Mouse (Mus musculus) urinary bladder, postnatal 10 days (tissue): ENCODE data around the gene Wasf3.

Source experiments
- DNase-seq: peaks from one replicate; pipeline ENCODE4 v3.0.0; 2022; ENCODE audit warnings: low spot score

The Wasf3 gene

DNA sequence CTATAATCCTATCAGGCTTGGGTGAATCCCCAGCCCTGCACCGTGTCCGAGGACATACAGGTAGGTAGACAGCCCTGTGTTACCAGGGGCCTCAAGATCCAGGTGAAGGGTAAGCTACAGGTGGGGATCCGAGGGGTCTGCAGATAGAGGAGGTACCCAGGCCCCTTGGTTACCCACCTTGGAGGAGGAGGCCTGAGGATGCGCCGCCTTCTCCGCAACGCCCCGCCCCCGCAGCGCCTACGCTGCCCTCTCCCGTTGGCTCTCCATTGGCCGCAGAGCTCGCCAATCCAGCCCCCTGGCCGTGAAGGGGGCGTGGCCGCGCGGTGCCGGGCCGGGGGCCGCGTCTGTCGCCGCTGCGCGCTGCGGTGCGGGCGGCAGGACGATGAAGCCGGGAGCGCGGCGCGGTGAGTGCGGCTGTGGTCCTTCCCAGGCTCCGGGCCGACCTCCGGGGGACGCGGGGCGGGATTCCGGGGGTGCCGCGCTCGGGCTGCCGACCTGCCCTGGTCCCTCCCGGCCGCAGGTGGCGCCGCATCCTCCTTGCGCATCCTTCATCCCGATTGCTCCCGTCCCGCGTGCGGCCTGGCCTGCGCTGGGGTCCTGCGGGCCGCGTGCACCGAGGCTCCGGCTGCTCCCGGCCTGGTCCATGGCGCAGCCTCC, at the start of gene Wasf3:
Gene Wasf3, plus strand, starts transcription at position 51 of the 657 bp plus-strand sequence.
- DNase-seq: no peak

DNA sequence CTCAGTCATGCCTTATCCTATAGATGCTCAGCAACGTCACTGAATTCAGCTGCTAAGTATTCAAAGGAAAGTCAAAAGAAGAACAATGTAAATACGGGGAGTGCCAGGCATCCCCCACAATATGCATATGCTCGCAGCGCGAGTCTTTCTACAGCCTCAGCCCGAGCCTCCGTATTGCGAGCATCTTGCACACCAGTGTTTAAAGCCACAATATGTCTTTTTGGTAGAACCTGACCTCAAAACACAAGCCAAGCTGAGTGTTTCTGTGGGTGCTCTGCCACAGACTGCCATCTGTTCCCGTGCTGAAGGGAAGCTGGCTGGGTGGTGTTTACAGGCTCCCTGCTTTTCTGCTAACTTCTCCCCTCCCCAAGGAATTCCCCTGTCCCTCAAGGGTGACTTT, 46.7 kb upstream of the Wasf3 start:
- DNase-seq: no peak

- no peak for DNase-seq
Observed at GRCm38 (mm10) chr5:146340037-146340436, 44.7 kb upstream of the Wasf3 start.

DNA sequence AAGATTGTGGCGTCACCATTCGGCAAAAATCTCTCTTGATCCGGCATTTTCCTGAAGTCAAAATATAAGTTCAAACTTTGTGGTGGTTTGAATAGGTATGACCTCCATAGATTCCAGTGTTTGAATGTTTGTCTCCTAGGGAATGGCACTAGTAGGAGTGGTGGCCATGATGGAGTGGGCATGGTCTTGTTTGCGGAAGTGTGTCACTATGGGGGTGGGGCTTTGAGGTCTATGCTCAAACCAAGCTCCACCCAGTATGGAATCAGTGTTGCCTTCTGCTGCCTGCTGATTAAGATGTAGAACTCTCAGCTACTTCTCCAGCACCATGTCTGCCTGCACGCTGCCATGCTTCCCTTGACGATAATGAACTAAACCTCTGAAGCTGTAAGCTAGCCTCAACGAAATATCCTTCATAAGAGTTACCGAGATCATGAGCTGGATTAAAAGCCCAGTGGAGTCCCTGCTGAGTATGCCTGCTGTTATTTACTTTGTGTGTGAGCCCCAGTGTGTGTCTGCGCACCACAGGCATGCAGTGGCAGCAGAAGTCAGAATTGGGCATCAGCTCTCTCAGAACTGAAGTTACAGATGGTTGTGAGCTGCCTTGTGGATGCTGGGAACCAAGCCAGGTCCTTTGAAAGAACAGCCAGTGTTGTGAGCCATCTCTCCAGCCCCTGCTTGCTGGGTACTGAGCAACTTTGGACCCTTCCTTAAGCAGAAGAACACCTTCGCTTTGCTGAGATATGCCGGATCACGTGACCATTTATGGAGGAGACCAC, 39.7 kb upstream of the Wasf3 start:
- no peak for DNase-seq

DNA sequence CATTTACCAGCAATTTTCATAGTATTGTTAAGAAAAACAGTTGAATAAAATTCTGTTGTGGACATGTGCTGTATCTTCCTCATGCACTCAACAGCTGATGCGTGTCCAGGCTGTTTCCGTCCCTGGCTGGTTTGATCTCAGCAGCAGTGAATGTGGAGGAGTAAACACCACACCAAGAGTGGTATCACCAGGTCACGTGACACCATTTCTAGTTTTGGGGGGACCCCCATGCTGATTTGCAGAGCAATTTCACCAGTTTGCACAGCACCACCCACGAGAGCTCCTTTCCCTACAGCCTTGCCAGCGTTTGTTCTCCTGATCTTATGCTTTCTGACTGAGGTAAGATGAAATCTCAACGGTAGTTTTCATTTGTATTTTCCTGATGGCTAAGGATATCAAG, 37.7 kb upstream of the Wasf3 start:
- DNase-seq: no peak

DNA sequence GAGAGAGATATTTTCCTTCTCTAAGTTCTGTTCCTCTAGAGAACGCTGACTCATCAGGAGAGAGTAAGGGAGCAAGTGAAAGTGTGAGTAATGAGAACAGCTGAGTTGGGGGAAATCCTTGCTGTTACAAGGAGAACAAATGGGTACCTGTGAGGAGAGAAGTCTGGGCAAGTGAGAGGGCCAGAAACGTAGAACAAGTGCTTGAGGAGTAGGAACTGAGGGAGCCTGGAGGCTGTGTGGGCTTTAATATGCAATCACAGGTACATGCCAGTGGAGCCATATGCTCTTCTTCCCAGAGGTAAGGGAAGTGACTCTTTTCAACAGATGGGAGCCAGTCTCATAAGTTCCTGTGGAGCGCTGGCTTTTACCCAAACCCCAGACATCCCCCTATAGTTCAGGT, 35.6 kb upstream of the Wasf3 start:
- no peak for DNase-seq

DNA sequence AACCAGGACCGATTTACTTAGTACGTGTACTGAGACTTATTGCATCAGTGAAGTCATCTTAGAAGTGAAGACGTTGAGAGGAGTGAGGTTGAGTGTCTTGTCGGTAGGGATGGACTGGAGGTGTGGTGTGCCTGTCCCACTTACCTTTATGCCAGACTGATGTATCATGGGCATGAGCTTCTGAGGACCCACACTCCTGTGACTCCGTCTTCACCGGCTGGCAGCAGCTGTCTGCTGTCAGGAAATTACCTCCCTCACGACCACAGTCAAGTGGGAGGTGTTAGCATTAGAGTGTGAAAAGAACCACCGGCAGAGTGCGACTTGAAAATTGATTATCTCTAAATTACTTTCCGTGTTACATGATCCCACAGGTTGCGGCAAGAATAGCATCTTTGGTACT, 34.0 kb upstream of the Wasf3 start:
- DNase-seq: no peak

- DNase-seq: no peak
Observed at GRCm38 (mm10) chr5:146352006-146352405, 32.8 kb upstream of the Wasf3 start.

- DNase-seq: no peak
Observed at GRCm38 (mm10) chr5:146360386-146360785, 24.4 kb upstream of the Wasf3 start.

DNA sequence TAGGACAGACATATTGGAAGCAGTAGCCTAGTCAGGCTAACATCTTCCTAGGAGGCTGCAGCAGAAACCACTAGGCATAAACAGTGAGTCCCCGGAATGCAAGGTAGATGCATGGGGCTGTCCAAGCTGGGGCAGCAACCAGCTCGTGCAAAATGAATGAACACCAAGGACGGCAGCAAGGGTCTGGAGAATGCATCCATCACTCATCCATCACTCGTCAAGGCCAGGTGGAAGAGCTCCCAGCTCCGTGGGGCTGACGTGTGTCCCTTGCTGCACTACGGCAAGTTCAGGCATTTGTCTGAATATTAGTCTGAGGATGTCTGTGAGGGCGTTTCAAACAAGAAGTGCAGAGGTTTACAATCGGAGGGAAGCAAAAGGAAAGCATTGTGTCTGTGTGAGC, 22.1 kb upstream of the Wasf3 start:
- no peak for DNase-seq

DNA sequence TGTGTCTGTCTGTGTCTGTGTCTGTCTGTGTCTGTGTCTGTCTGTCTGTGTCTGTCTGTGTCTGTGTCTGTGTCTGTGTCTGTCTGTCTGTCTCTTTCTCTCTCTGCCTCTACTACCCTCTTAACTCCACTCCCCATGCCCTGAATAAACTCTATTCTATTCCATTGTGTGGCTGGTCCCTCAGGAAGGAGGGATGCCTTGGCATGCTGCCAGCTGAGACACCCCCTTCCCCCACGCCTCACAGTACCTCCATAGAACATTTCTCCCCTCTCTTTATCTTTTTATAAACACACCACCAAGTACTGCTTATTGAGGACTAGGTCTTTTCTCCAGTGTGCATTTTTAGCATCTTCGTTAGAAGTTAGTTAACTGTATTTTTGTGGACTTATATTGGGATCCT, 16.4 kb upstream of the Wasf3 start:
- no peak for DNase-seq

GRCm38 (mm10) chr5:146368971-146369370, 15.8 kb upstream of the Wasf3 start:
- no peak for DNase-seq

DNA sequence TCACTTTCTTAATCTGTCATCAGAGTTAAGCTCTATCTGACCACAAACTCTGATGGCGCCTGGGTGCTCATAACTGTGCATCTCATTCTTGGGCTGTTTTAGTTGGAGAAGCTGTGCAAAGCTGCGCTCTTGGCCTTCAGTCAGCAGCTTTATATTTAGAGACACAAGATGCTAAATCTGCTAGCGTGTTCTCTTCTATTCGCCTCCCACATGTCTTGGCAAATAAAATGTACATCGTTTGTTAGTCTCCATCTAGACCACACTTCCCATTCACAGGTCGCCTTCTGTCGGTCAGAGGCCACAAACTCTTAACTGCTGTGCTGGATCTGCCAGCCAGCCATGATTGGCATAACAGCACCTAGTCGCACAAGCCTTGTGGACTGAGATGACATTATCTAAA, 14.0 kb upstream of the Wasf3 start:
- DNase-seq: no peak

DNA sequence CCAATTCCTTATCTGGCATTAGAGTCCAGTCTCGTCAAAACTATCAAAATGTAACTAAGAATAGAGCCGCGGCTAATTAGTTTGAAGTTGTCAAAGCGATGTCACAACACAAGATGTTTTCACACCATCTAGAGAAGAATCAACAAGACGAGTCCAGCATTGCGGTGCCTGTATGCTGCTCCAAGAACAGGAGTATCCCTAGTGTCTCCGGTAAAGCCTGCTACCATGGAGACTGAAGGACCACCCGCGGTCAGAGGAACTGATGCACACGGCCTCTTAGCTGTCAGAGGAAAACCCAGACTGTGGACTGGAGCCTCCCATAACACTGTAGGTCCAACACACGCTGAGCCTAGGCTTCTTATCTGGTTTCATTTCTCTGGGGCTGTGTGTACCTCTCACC, 11.5 kb upstream of the Wasf3 start:
- DNase-seq: no peak

GRCm38 (mm10) chr5:146376601-146377000, 8.2 kb upstream of the Wasf3 start:
- no peak for DNase-seq

GRCm38 (mm10) chr5:146380041-146380440, 4.7 kb upstream of the Wasf3 start:
- no peak for DNase-seq

DNA sequence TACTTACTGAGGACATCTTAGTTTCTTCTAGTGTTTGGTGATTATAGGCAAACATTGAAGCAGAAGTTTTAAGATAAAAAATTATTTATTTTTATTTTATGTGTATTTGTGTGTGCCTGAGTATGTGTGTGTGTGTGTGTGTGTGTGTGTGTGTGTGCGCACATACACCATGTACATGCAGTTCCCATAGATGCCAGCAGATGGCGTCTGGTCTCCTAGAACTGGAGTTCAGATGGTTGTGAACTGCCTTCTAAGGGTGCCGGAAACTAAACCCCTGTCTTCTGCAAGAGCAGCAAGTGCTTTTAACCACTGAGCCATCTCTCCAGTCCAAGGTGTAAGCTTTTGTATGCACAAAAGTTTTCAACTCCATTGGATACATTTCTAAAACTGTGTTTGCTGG, 2.5 kb upstream of the Wasf3 start:
- DNase-seq: no peak

DNA sequence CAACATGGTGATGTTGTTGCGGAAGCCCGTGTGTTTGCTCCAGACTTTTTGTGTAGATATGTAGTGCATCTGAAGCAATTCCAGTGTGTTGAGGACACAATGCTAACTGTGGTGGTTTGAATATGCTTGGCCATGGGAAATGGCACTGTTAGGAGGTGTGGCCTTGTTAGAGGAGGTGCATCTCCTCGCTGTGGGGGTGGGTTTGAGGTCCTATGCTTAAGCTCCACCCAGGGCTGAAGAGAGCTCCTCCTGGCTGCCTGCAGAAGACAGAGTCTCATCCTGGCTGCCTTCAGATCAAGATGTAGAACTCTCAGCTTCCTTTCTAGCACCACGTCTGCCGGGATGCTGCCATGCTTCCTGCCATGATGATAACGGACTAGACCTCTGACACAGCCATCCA, 1.4 kb upstream of the Wasf3 start:
- no peak for DNase-seq

DNA sequence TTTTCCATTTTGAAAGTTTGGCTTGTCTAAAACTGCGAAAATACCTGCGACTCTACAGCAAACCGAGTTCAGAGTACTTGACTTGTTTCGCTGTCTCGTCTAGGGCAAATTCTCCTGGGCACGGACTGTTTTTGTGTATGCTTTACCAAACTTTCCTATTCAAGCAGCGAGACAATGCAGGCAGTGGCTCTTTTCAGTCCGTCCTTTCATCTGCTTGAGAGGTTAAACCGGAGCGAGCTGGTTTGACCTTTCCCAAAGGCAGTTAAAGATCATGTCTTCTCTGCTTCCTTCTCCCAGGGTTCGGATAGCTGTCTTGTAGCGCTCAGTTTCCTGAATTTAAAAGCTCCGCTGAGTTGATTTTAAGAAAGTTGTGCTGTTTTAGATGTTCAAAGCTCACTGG, 1.2 kb downstream of the Wasf3 start:
- DNase-seq: no peak

DNA sequence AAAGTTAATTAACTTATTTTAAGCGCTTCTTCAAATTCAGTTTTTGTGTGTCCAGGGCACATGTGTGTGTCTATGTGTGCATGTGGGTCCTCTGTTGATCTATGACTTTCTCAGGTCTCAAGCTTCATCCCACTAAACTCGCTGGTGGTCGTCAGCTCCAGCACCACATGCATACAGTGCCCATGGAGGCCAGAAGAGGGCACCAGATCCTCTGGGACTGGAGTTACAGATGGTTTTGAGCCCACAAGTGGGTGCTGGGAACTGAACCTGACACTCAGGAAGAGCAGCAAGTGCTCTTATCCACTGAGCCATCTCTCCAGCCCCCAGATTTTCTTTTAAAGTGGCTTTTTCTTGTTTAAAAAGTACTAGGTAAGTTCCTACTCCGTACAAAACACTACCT, 2.1 kb downstream of the Wasf3 start:
- no peak for DNase-seq

- DNase-seq: no peak
Observed at GRCm38 (mm10) chr5:146394563-146394962, 9.8 kb downstream of the Wasf3 start.

- DNase-seq: no peak
Observed at GRCm38 (mm10) chr5:146397253-146397652, 12.5 kb downstream of the Wasf3 start.

DNA sequence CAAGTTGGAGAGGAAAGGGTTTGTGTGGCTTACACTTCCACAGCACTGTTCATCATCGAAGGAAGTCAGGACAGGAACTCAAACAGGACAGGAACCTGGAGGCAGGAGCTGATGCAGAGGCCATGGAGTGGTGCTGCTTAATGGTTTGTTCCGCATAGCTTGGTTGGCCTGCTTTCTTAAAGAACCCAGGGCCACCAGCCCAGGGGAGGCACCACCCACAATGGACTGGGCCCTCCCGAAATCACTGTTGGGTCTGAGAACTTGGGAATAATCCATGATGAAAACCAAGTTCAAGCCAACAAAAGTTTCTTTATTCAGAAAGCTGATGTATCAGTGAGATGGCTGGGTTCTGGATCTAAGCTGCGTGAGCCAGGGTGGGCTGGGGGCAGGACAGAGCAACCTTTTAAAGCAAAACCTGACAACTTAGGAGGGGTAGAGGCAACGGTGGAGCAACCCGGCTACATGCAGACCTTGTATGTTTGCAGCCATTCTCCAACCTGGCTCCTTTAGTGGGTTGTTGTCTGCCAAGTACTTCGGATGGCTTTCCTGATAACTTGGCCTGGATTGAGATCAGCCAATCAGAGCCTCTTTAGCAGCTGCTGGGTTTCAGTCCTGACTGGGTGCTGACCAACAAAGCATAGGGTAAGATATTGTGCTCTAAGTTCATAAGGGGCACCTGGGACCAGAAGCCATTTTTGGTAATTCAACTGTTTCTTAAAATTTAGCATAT, 13.8 kb downstream of the Wasf3 start:
- no peak for DNase-seq
